Mouse (Mus musculus): ENCODE results near the gene Frmd5.

- TF ChIP-seq EP300 (IDR thresholded peaks at IDR 0.05; ENCODE audit: low read depth) (no peak), CTCF (IDR thresholded peaks at IDR 0.05; ENCODE audit: low read depth) (no peak)
Observed at GRCm38 (mm10) chr2:121582809-121583376, 224.0 kb downstream of the Frmd5 start.
